Mouse (Mus musculus) thymus, adult 2 months (tissue): ENCODE measurements around the gene Celf2. TPM values are rescaled to one million over a fixed set of nuclear protein-coding genes. Genes with fewer than 3 reads are reported as not detected.

Experiments used
- DNase-seq: peaks from one replicate; pipeline ENCODE4 v3.0.0; 2021
- H3K27ac ChIP-seq: fragments of 200-500 bp; 2 replicates; pipeline ENCODE4 v1.5.1; 2012; ENCODE audit warnings: low read length, control low read depth; ENCODE audit not compliant: control insufficient read depth, insufficient read depth
- H3K27me3 ChIP-seq: fragments of 200-500 bp; 2 replicates; pipeline ENCODE4 v1.6.1; 2012; ENCODE audit warnings: mild to moderate bottlenecking, low read length, moderate library complexity, mixed read lengths; ENCODE audit not compliant: control insufficient read depth, insufficient read depth
- H3K36me3 ChIP-seq: fragments of 200-500 bp; 2 replicates; pipeline ENCODE4 v1.6.1; 2012; ENCODE audit warnings: mild to moderate bottlenecking, low read length, moderate library complexity; ENCODE audit not compliant: control insufficient read depth, insufficient read depth
- H3K4me1 ChIP-seq: fragments of 200-500 bp; replicated peaks from 2 replicates; pipeline ENCODE4 v1.6.1; 2012; ENCODE audit warnings: low read length; ENCODE audit not compliant: control insufficient read depth, insufficient read depth
- H3K4me3 ChIP-seq: fragments of 200-500 bp; 2 replicates; pipeline ENCODE4 v1.5.1; 2012; ENCODE audit warnings: mild to moderate bottlenecking, low read length, control low read depth, moderate library complexity; ENCODE audit not compliant: control insufficient read depth, insufficient read depth
- CTCF ChIP-seq: fragments of 200-500 bp; IDR thresholded peaks from 2 replicates; pipeline ENCODE4 v1.5.1; 2012; ENCODE audit warnings: mild to moderate bottlenecking, control low read depth, low read length, moderate library complexity, borderline replicate concordance; ENCODE audit not compliant: control insufficient read depth, poor library complexity, insufficient read depth; ENCODE audit errors: extremely low read depth
- POLR2A ChIP-seq: fragments of 200-500 bp; IDR thresholded peaks from 2 replicates; pipeline ENCODE4 v1.6.1; 2012; ENCODE audit warnings: mild to moderate bottlenecking, low read length, control low read depth, moderate library complexity; ENCODE audit not compliant: control insufficient read depth, poor library complexity, insufficient read depth; ENCODE audit errors: extremely low read depth
- WGBS: fragments of 180-500 bp; shearing (Covaris S2); methylation state at CpG from one replicate; pipeline ENCODE4 v1.1.7; 2018; 5-methylcytosine and 5-hydroxymethylcytosine counted together
- polyA plus RNA-seq: library from polyadenylated mRNA; depleted of rRNA; stranded (reverse); fragments of >200 nt; gene quantifications from 2 replicates; pipeline ENCODE4 v1.2.3, GENCODE M21; 2012

Celf2 gene
- polyA plus RNA-seq, 1 experiment: 214 TPM

- Histone ChIP-seq H3K4me3 (no peak overlapping the region), H3K27ac (no peak overlapping the region), H3K27me3 (no peaks in the 10 kb centered on the region), H3K36me3 (no peaks in the 10 kb centered on the region), H3K4me1 (no peaks in the 10 kb centered on the region)
- DNase-seq: no peak
- TF ChIP-seq CTCF: no peak
- no peak for TF ChIP-seq POLR2A
- 100% methylated on average over 1 of the region's 1 CpGs for WGBS
Observed at GRCm38 (mm10) chr2:7026737-7027136, 482.6 kb downstream of the Celf2 start.

GRCm38 (mm10) chr2:7025594-7025993, 483.8 kb downstream of the Celf2 start:
- DNase-seq: no peak
- Histone ChIP-seq H3K27ac (no peak overlapping the region), H3K4me1 (no peaks in the 10 kb centered on the region), H3K36me3 (no peaks in the 10 kb centered on the region), H3K4me3 (no peak overlapping the region), H3K27me3 (no peaks in the 10 kb centered on the region)
- WGBS: 86% methylated on average over 5 of the region's 5 CpGs
- no peak for TF ChIP-seq POLR2A
- no peak for TF ChIP-seq CTCF

GRCm38 (mm10) chr2:7022184-7022583, 487.2 kb downstream of the Celf2 start:
- no peak overlapping the region for H3K4me3 ChIP-seq
- H3K27ac ChIP-seq: no peak overlapping the region
- WGBS: 67% methylated on average over 3 of the region's 3 CpGs
- H3K36me3 ChIP-seq: no peaks in the 10 kb centered on the region
- no peak for DNase-seq
- no peaks in the 10 kb centered on the region for H3K27me3 ChIP-seq
- TF ChIP-seq CTCF (no peak), POLR2A (no peak)
- no peaks in the 10 kb centered on the region for H3K4me1 ChIP-seq

- no peaks in the 10 kb centered on the region for H3K36me3 ChIP-seq
- H3K4me1 ChIP-seq: no peaks in the 10 kb centered on the region
- 94% methylated on average over 6 of the region's 6 CpGs for WGBS
- no peaks in the 10 kb centered on the region for H3K27me3 ChIP-seq
- H3K27ac ChIP-seq: no peak overlapping the region
- no peak overlapping the region for H3K4me3 ChIP-seq
- no peak for DNase-seq
- TF ChIP-seq POLR2A (no peak), CTCF (no peak)
Observed at GRCm38 (mm10) chr2:7017384-7018113, 491.8 kb downstream of the Celf2 start.

GRCm38 (mm10) chr2:7013126-7013525, 496.2 kb downstream of the Celf2 start:
- TF ChIP-seq CTCF (no peak), POLR2A (no peak)
- no peak overlapping the region for H3K27ac ChIP-seq
- no peaks in the 10 kb centered on the region for H3K36me3 ChIP-seq
- H3K4me1 ChIP-seq: no peaks in the 10 kb centered on the region
- no peaks in the 10 kb centered on the region for H3K27me3 ChIP-seq
- WGBS: 88% methylated on average over 5 of the region's 5 CpGs
- no peak for DNase-seq
- no peak overlapping the region for H3K4me3 ChIP-seq

- Histone ChIP-seq H3K27ac (no peak overlapping the region), H3K4me1 (no peaks in the 10 kb centered on the region), H3K27me3 (no peaks in the 10 kb centered on the region), H3K4me3 (no peak overlapping the region), H3K36me3 (no peaks in the 10 kb centered on the region)
- WGBS: 95% methylated on average over 3 of the region's 3 CpGs
- TF ChIP-seq POLR2A (no peak), CTCF (no peak)
- DNase-seq: no peak
Observed at GRCm38 (mm10) chr2:7006816-7007215, 502.5 kb downstream of the Celf2 start.

GRCm38 (mm10) chr2:7001967-7002366, 507.4 kb downstream of the Celf2 start:
- Histone ChIP-seq H3K27ac (no peak overlapping the region), H3K4me1 (no peaks in the 10 kb centered on the region), H3K27me3 (no peaks in the 10 kb centered on the region), H3K4me3 (no peak overlapping the region), H3K36me3 (no peaks in the 10 kb centered on the region)
- DNase-seq: no peak
- no peak for TF ChIP-seq POLR2A
- 57% methylated on average over 2 of the region's 2 CpGs for WGBS
